Mouse (Mus musculus) lung, embryonic 15.5 days (tissue): Measurements from ENCODE around the gene Srsf10. TPM values are rescaled to one million over a fixed set of nuclear protein-coding genes. Genes with fewer than 3 reads are reported as not detected.

Source experiments
- ATAC-seq: fragments of 200-750 bp; cut with Nextera tagmentation; 2 replicates; pipeline ENCODE4 v1.8.0; 2017; ENCODE audit warnings: moderate number of reproducible peaks, borderline replicate concordance; ENCODE audit not compliant: low FRiP score, low TSS enrichment; ENCODE audit errors: extremely low read depth
- H3K27ac ChIP-seq: fragments of 300-500 bp; sonication (generic); 2 replicates; pipeline ENCODE4 v1.5.1; 2015; ENCODE audit warnings: moderate library complexity, mild to moderate bottlenecking, inconsistent platforms
- H3K27me3 ChIP-seq: fragments of 300-500 bp; sonication (generic); 2 replicates; pipeline ENCODE4 v1.6.1; 2015; ENCODE audit warnings: inconsistent platforms
- H3K36me3 ChIP-seq: fragments of 300-500 bp; sonication (generic); 2 replicates; pipeline ENCODE4 v1.6.1; 2015; ENCODE audit warnings: inconsistent platforms
- H3K4me1 ChIP-seq: fragments of 300-500 bp; sonication (generic); 2 replicates; pipeline ENCODE4 v1.6.1; 2015; ENCODE audit warnings: inconsistent platforms
- H3K4me2 ChIP-seq: fragments of 300-500 bp; sonication (generic); 2 replicates; pipeline ENCODE4 v1.6.1; 2015; ENCODE audit warnings: inconsistent platforms, mild to moderate bottlenecking, moderate library complexity
- H3K4me3 ChIP-seq: fragments of 300-500 bp; sonication (generic); 2 replicates; pipeline ENCODE4 v1.5.1; 2015; ENCODE audit warnings: mild to moderate bottlenecking, inconsistent platforms
- H3K9ac ChIP-seq: fragments of 300-500 bp; sonication (generic); 2 replicates; pipeline ENCODE4 v1.6.1; 2015; ENCODE audit warnings: inconsistent platforms
- H3K9me3 ChIP-seq: fragments of 300-500 bp; sonication (generic); 2 replicates; pipeline ENCODE4 v1.6.1; 2016; ENCODE audit warnings: inconsistent platforms
- WGBS: fragments of 180-500 bp; shearing (Covaris S2); methylation state at CpG from one replicate; pipeline ENCODE4 v1.1.7; 2015; 5-methylcytosine and 5-hydroxymethylcytosine counted together
- polyA plus RNA-seq: library from polyadenylated mRNA; unstranded; fragments of >200 nt; fragmentation: Nextera tagmentation; extraction: Ambion mirVana; gene quantifications from 2 replicates; pipeline ENCODE4 v1.2.1, GENCODE M21; 2015

The Srsf10 gene
- polyA plus RNA-seq, result 265 and 267 TPM in 2 replicates

GRCm38 (mm10) chr4:135855536-135856222 lies at the start of gene Srsf10:
Gene Srsf10 (plus strand): TSS chr4:135855747.
- ATAC-seq, result peak; percentile 96
- H3K36me3 ChIP-seq, result 0 out of 2 replicates have a peak, but pooled peaks cover 2% of the 10 kb centered on the region
- H3K4me3 ChIP-seq, result peak within 1 kb of the TSS; percentile 60
- no peaks in the 10 kb centered on the region for H3K27me3 ChIP-seq
- H3K4me2 ChIP-seq, result peak within 1 kb of the TSS; percentile 87
- WGBS, result under 1% methylated on average over 67 of the region's 67 CpGs
- H3K27ac ChIP-seq, result peak within 1 kb of the TSS; percentile 99
- no peaks in the 10 kb centered on the region for H3K9me3 ChIP-seq
- peak within 1 kb of the TSS; percentile 84 for H3K9ac ChIP-seq
- H3K4me1 ChIP-seq, result peaks cover 45% of the 10 kb centered on the region

GRCm38 (mm10) chr4:135814896-135815295 lies 40.7 kb upstream of the Srsf10 start:
- no peaks in the 10 kb centered on the region for H3K36me3 ChIP-seq
- no peaks in the 10 kb centered on the region for H3K27me3 ChIP-seq
- H3K4me3 ChIP-seq, result no peak overlapping the region
- ATAC-seq, result no peak
- no peaks in the 10 kb centered on the region for H3K9me3 ChIP-seq
- WGBS, result 61% methylated on average over 7 of the region's 7 CpGs
- no peaks in the 10 kb centered on the region for H3K4me1 ChIP-seq
- H3K9ac ChIP-seq, result no peak overlapping the region
- H3K27ac ChIP-seq, result no peak overlapping the region
- no peak overlapping the region for H3K4me2 ChIP-seq

GRCm38 (mm10) chr4:135816905-135817622 lies 38.5 kb upstream of the Srsf10 start:
- WGBS, result 39% methylated on average over 12 of the region's 12 CpGs
- ATAC-seq, result no peak
- H3K27ac ChIP-seq, result no peak overlapping the region
- no peaks in the 10 kb centered on the region for H3K4me1 ChIP-seq
- no peak overlapping the region for H3K4me2 ChIP-seq
- H3K4me3 ChIP-seq, result no peak overlapping the region
- H3K27me3 ChIP-seq, result no peaks in the 10 kb centered on the region
- H3K36me3 ChIP-seq, result no peaks in the 10 kb centered on the region
- no peaks in the 10 kb centered on the region for H3K9me3 ChIP-seq
- H3K9ac ChIP-seq, result no peak overlapping the region

GRCm38 (mm10) chr4:135818366-135818765 lies 37.2 kb upstream of the Srsf10 start:
- no peak for ATAC-seq

GRCm38 (mm10) chr4:135819826-135820526 lies 35.6 kb upstream of the Srsf10 start:
- Histone ChIP-seq H3K9me3 (no peaks in the 10 kb centered on the region), H3K9ac (no peak overlapping the region), H3K4me2 (no peak overlapping the region), H3K27ac (peak overlapping the region; percentile 45; the same call in 1 of the 2 replicates), H3K36me3 (no peaks in the 10 kb centered on the region), H3K4me1 (no peaks in the 10 kb centered on the region), H3K27me3 (no peaks in the 10 kb centered on the region), H3K4me3 (no peak overlapping the region)
- WGBS, result 50% methylated on average over 17 of the region's 17 CpGs
- ATAC-seq, result no peak

More at GRCm38 (mm10) chr4:135818366-135818765, 37.2 kb upstream of the Srsf10 start:
- Histone ChIP-seq H3K27ac (no peak overlapping the region), H3K4me3 (no peak overlapping the region), H3K9me3 (no peaks in the 10 kb centered on the region), H3K9ac (no peak overlapping the region), H3K36me3 (no peaks in the 10 kb centered on the region), H3K4me2 (no peak overlapping the region), H3K27me3 (no peaks in the 10 kb centered on the region), H3K4me1 (no peaks in the 10 kb centered on the region)
- WGBS, result 87% methylated on average over 3 of the region's 3 CpGs

GRCm38 (mm10) chr4:135821772-135822171 lies 33.8 kb upstream of the Srsf10 start:
- no peak overlapping the region for H3K9ac ChIP-seq
- H3K4me2 ChIP-seq, result no peak overlapping the region
- no peak overlapping the region for H3K4me3 ChIP-seq
- no peaks in the 10 kb centered on the region for H3K36me3 ChIP-seq
- H3K4me1 ChIP-seq, result no peaks in the 10 kb centered on the region
- no peak for ATAC-seq
- 84% methylated on average over 4 of the region's 4 CpGs for WGBS
- no peaks in the 10 kb centered on the region for H3K27me3 ChIP-seq
- no peaks in the 10 kb centered on the region for H3K9me3 ChIP-seq
- H3K27ac ChIP-seq, result no peak overlapping the region

- Histone ChIP-seq H3K4me3 (no peak overlapping the region), H3K4me1 (peaks cover 6% of the 10 kb centered on the region), H3K36me3 (no peaks in the 10 kb centered on the region), H3K4me2 (no peak overlapping the region), H3K27ac (no peak overlapping the region), H3K27me3 (no peaks in the 10 kb centered on the region), H3K9ac (no peak overlapping the region), H3K9me3 (no peaks in the 10 kb centered on the region)
- WGBS, result 46% methylated on average over 2 of the region's 2 CpGs
- no peak for ATAC-seq
Observed at GRCm38 (mm10) chr4:135823298-135823697, 32.2 kb upstream of the Srsf10 start.

GRCm38 (mm10) chr4:135824254-135824653 lies 31.3 kb upstream of the Srsf10 start:
- Histone ChIP-seq H3K9ac (no peak overlapping the region), H3K9me3 (no peaks in the 10 kb centered on the region), H3K27ac (no peak overlapping the region), H3K36me3 (no peaks in the 10 kb centered on the region), H3K27me3 (no peaks in the 10 kb centered on the region), H3K4me2 (no peak overlapping the region), H3K4me3 (no peak overlapping the region), H3K4me1 (peaks cover 15% of the 10 kb centered on the region)
- 41% methylated on average over 8 of the region's 8 CpGs for WGBS
- ATAC-seq, result no peak

GRCm38 (mm10) chr4:135828491-135828890 lies 27.1 kb upstream of the Srsf10 start:
- peak overlapping the region; percentile 30 for H3K4me2 ChIP-seq
- peak; percentile 79 for ATAC-seq
- no peak overlapping the region for H3K9ac ChIP-seq
- H3K4me3 ChIP-seq, result no peak overlapping the region; the same call in 1 of the 2 replicates
- H3K27ac ChIP-seq, result peak overlapping the region; percentile 93
- no peaks in the 10 kb centered on the region for H3K36me3 ChIP-seq
- H3K9me3 ChIP-seq, result no peaks in the 10 kb centered on the region
- H3K27me3 ChIP-seq, result no peaks in the 10 kb centered on the region
- peaks cover 36% of the 10 kb centered on the region for H3K4me1 ChIP-seq
- WGBS, result 7% methylated on average over 11 of the region's 11 CpGs

GRCm38 (mm10) chr4:135832070-135832469 lies 23.5 kb upstream of the Srsf10 start:
- Histone ChIP-seq H3K9me3 (no peaks in the 10 kb centered on the region), H3K9ac (no peak overlapping the region), H3K4me1 (peaks cover 43% of the 10 kb centered on the region), H3K27ac (peak overlapping the region; percentile 60; the same call in 1 of the 2 replicates), H3K4me2 (no peak overlapping the region), H3K36me3 (no peaks in the 10 kb centered on the region), H3K27me3 (no peaks in the 10 kb centered on the region), H3K4me3 (no peak overlapping the region)
- 41% methylated on average over 11 of the region's 11 CpGs for WGBS
- no peak for ATAC-seq

- H3K36me3 ChIP-seq, result no peaks in the 10 kb centered on the region
- no peak overlapping the region; the same call in 1 of the 2 replicates for H3K4me2 ChIP-seq
- H3K4me1 ChIP-seq, result peaks cover 35% of the 10 kb centered on the region
- H3K27ac ChIP-seq, result peak overlapping the region; percentile 60
- no peak overlapping the region for H3K4me3 ChIP-seq
- 52% methylated on average over 12 of the region's 12 CpGs for WGBS
- ATAC-seq, result no peak
- no peaks in the 10 kb centered on the region for H3K9me3 ChIP-seq
- H3K9ac ChIP-seq, result no peak overlapping the region
- no peaks in the 10 kb centered on the region for H3K27me3 ChIP-seq
Observed at GRCm38 (mm10) chr4:135833301-135834123, 22.0 kb upstream of the Srsf10 start.
